Mouse (Mus musculus): ENCODE results near the gene Brix1. TPM values are rescaled to one million over a fixed set of nuclear protein-coding genes. Genes with fewer than 3 reads are reported as not detected.
"Not testable (repeated sequence)": the region's sequence is repeated elsewhere in the genome, so short reads cannot be mapped to it uniquely, and the experiment has no call there.

Brix1 gene
- polyA plus RNA-seq (2015; fragmentation: Nextera tagmentation; extraction: Ambion mirVana), result 85.2 and 86.1 TPM in 2 replicates

DNA sequence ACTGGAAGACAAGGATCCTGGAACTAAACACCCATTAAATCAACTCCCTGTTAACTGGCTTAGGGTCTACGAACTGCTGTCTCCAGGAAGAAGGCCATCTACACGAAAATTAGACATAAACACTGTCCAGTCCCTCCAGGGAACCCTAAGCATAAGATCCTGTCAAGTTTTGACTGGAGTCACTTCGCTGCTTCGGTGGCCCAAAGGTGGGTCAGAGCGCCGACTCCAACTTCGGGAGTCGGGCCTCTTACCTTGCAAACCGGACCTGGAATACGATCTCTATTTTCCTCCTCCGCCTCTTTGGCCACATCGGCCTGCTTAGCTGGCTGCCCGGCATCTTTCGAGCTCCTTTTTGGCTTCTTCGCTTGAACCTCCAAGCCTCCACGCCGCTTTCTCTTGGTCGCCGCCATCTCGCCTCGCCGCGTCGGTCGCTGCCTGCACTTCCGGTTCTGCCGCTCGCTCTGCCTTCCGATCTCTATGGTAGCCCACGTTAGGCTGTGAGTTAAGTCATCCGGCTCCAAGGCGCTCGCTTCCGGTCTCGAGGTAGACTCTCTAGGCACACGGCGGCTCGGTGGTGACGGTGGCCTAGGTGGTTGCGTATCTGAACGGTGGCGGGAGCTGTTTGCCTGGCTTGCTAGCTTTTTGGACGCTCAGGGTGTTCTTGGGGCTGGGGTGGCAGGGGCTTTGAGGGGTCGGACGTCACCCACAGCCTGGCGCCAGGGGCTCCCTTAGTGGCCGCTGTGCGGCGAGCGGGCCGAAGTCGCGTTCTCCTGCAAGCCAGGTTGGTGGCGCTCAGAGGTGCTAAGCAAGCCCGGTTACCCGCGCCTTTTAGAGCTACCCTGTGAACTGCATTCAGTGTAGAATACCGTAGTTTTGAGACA, at the start of gene Brix1, which contains the start of gene Rad1:
Gene Brix1 (minus strand): TSS at position 464 of the 881 bp plus-strand sequence.
Gene Rad1 (plus strand): TSS at position 535 of the 881 bp plus-strand sequence.
- Histone ChIP-seq H3K9me3 (ENCODE audit: control insufficient read depth, low read length) (no peaks in the 10 kb centered on the region), H3K4me1 (replicated peaks; ENCODE audit: control insufficient read depth, insufficient read depth) (peaks cover 3% of the 10 kb centered on the region; the same call in 1 of the 2 replicates), H3K4me3 (ENCODE audit: low read depth, low read length) (peak within 1 kb of the TSS; percentile 86), H3K9ac (ENCODE audit: low read length) (peak within 1 kb of the TSS; percentile 86), H3K27me3 (ENCODE audit: control insufficient read depth, insufficient read depth, low read length) (no peaks in the 10 kb centered on the region), H3K4me2 (replicated peaks; ENCODE audit: low read depth) (peak within 1 kb of the TSS; percentile 67), H3K27ac (replicated peaks) (peak within 1 kb of the TSS; percentile 61), H3K36me3 (ENCODE audit: control insufficient read depth, insufficient read depth, low read length) (peaks cover 6% of the 10 kb centered on the region; the same call in 1 of the 2 replicates)
- WGBS, result under 1% methylated on average over 58 of the region's 58 CpGs
- DNase-seq (ENCODE audit: low spot score) (peak; percentile 96), ATAC-seq (ENCODE audit: low FRiP score, low TSS enrichment) (peak; percentile 100)
- TF ChIP-seq EP300 (optimal IDR thresholded peaks at IDR 0.05) (no peak), CTCF (IDR thresholded peaks at IDR 0.05; ENCODE audit: low read depth) (no peak)

DNA sequence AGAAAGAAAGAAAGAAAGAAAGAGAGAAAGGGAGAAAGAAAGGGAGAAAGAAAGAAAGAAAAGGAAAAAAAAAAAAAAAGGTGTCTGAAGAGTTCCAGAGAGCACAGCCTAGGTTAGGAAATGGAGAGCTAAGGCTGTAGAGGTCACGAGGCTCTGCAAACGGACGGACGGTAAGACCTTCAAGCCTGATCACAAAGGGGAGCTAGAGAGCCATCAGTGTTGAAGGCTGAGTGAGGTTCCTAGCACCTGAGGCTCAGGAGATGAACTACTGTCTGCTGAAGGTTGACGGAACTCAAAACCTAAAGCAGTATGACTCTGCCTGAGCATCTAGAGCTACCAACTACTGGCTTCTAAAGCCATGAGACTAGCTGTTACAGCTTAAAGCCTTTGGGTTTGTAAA, 48.8 kb upstream of the Brix1 start:
- Histone ChIP-seq H3K9me3 (ENCODE audit: control insufficient read depth, low read length) (no peaks in the 10 kb centered on the region), H3K27me3 (ENCODE audit: control insufficient read depth, insufficient read depth, low read length) (no peaks in the 10 kb centered on the region), H3K9ac (ENCODE audit: low read length) (no peak overlapping the region), H3K4me2 (replicated peaks; ENCODE audit: low read depth) (no peak overlapping the region), H3K4me3 (ENCODE audit: low read depth, low read length) (no peak overlapping the region), H3K27ac (replicated peaks) (no peak overlapping the region), H3K4me1 (replicated peaks; ENCODE audit: control insufficient read depth, insufficient read depth) (no peaks in the 10 kb centered on the region), H3K36me3 (ENCODE audit: control insufficient read depth, insufficient read depth, low read length) (no peaks in the 10 kb centered on the region)
- DNase-seq (ENCODE audit: low spot score) (no peak), ATAC-seq (ENCODE audit: low FRiP score, low TSS enrichment) (no peak)
- WGBS, result 80% methylated on average over 5 of the region's 5 CpGs
- TF ChIP-seq EP300 (optimal IDR thresholded peaks at IDR 0.05), result no peak
- no peak for TF ChIP-seq CTCF (IDR thresholded peaks at IDR 0.05; ENCODE audit: low read depth)

DNA sequence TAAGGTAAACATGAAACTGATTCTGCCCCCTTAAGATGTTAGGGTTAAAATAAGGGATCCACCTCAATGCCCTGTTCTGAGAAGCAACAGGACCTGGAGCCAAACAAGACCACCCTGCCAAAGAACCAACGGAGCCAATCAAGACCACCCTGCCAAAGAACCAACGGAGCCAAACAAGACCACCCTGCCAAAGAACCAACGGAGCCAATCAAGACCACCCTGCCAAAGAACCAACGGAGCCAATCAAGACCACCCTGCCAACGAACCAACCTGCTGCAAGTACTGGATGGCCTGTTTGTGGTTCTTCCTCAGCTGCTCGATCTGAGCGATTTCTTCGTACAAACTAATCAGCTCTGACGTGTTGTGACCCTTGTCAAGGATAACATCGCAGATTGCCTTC, 47.6 kb upstream of the Brix1 start:
- 86% methylated on average over 10 of the region's 10 CpGs for WGBS
- not testable (repeated sequence) for H3K4me3 ChIP-seq (ENCODE audit: low read depth, low read length)

DNA sequence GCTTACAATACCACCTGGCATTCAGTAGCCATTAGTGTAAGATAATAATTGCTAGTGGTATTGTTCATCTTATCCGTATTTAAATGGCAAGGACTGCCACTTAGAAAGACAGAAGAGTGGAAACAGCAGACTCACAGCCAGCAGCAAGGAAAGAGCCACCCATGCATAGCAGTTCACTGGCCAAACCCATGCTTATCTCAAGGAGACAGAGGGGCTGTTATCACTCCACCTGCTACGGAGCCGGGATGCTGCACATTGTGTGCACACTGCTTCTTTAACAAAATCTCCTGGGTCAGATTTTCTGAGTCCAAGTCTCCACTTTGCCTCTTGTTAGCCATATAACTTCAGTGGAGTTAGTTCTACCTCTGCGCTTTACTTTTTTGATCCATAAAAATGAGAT, 45.6 kb upstream of the Brix1 start:
- no peak for ATAC-seq (ENCODE audit: low FRiP score, low TSS enrichment)
- H3K27ac ChIP-seq (replicated peaks), result no peak overlapping the region
- H3K4me2 ChIP-seq (replicated peaks; ENCODE audit: low read depth), result no peak overlapping the region
- no peak for TF ChIP-seq CTCF (IDR thresholded peaks at IDR 0.05; ENCODE audit: low read depth)
- H3K36me3 ChIP-seq (ENCODE audit: control insufficient read depth, insufficient read depth, low read length), result no peaks in the 10 kb centered on the region
- no peak for DNase-seq (ENCODE audit: low spot score)
- no peaks in the 10 kb centered on the region for H3K4me1 ChIP-seq (replicated peaks; ENCODE audit: control insufficient read depth, insufficient read depth)
- no peaks in the 10 kb centered on the region for H3K9me3 ChIP-seq (ENCODE audit: control insufficient read depth, low read length)
- WGBS, result 67% methylated on average over 4 of the region's 4 CpGs
- H3K4me3 ChIP-seq (ENCODE audit: low read depth, low read length), result no peak overlapping the region
- no peaks in the 10 kb centered on the region for H3K27me3 ChIP-seq (ENCODE audit: control insufficient read depth, insufficient read depth, low read length)
- H3K9ac ChIP-seq (ENCODE audit: low read length), result no peak overlapping the region

More for the DNA sequence above, 47.6 kb upstream of the Brix1 start:
- H3K36me3 ChIP-seq (ENCODE audit: control insufficient read depth, insufficient read depth, low read length); H3K4me1 ChIP-seq (replicated peaks; ENCODE audit: control insufficient read depth, insufficient read depth); DNase-seq (ENCODE audit: low spot score); H3K4me2 ChIP-seq (replicated peaks; ENCODE audit: low read depth); H3K9me3 ChIP-seq (ENCODE audit: control insufficient read depth, low read length); H3K27me3 ChIP-seq (ENCODE audit: control insufficient read depth, insufficient read depth, low read length); H3K27ac ChIP-seq (replicated peaks); H3K9ac ChIP-seq (ENCODE audit: low read length); ATAC-seq (ENCODE audit: low FRiP score, low TSS enrichment): not testable (repeated sequence)

DNA sequence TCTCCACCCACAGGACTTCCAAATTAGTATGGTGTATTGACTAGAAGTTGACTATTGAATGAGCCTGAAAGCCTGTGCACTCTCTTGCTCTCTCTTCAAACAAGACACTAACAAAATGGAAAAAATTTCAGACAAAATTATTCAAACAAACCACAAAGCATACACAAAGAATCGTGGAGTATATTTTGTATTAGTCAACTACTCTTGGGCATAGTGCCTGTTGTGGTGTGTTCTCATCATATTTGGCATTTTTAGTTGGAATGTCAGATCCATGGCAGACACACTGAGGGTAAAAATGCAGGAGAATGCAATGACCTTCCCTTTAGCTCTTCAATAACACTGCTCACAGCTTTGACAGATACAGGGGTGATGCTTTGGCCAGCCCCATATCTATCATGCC, 40.1 kb upstream of the Brix1 start:
- DNase-seq (ENCODE audit: low spot score), result no peak
- ATAC-seq (ENCODE audit: low FRiP score, low TSS enrichment), result no peak
- Histone ChIP-seq H3K27me3 (ENCODE audit: control insufficient read depth, insufficient read depth, low read length) (no peaks in the 10 kb centered on the region), H3K9ac (ENCODE audit: low read length) (no peak overlapping the region), H3K4me1 (replicated peaks; ENCODE audit: control insufficient read depth, insufficient read depth) (no peaks in the 10 kb centered on the region), H3K4me2 (replicated peaks; ENCODE audit: low read depth) (no peak overlapping the region), H3K36me3 (ENCODE audit: control insufficient read depth, insufficient read depth, low read length) (no peaks in the 10 kb centered on the region), H3K4me3 (ENCODE audit: low read depth, low read length) (no peak overlapping the region), H3K27ac (replicated peaks) (no peak overlapping the region), H3K9me3 (ENCODE audit: control insufficient read depth, low read length) (no peaks in the 10 kb centered on the region)
- WGBS, result 78% methylated on average over 1 of the region's 1 CpGs
- no peak for TF ChIP-seq EP300 (optimal IDR thresholded peaks at IDR 0.05)
- TF ChIP-seq CTCF (IDR thresholded peaks at IDR 0.05; ENCODE audit: low read depth), result no peak

DNA sequence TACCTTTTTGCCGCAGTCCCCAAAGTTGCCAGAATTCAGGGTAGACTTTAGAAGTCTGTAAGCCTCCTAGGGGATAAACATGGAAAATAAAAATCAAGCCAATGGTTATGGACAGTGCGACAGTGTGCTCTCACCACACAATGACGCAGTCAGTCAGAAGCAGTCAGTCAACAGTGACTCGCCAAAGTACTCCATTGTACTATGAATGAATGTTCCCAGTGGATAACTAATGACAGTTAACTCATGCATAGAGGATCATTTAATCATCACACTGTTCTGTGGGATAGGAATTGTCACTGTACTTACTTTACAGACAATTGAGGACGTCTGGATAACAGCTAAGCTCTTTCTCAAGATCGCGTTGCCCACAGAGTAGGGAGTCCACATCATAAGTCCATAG, 29.4 kb upstream of the Brix1 start:
- ATAC-seq (ENCODE audit: low FRiP score, low TSS enrichment), result no peak
- Histone ChIP-seq H3K9me3 (ENCODE audit: control insufficient read depth, low read length) (no peaks in the 10 kb centered on the region), H3K4me2 (replicated peaks; ENCODE audit: low read depth) (no peak overlapping the region), H3K4me3 (ENCODE audit: low read depth, low read length) (no peak overlapping the region), H3K4me1 (replicated peaks; ENCODE audit: control insufficient read depth, insufficient read depth) (no peaks in the 10 kb centered on the region), H3K9ac (ENCODE audit: low read length) (no peak overlapping the region), H3K36me3 (ENCODE audit: control insufficient read depth, insufficient read depth, low read length) (no peaks in the 10 kb centered on the region), H3K27me3 (ENCODE audit: control insufficient read depth, insufficient read depth, low read length) (no peaks in the 10 kb centered on the region), H3K27ac (replicated peaks) (no peak overlapping the region)
- no peak for DNase-seq (ENCODE audit: low spot score)
- WGBS, result 84% methylated on average over 7 of the region's 7 CpGs
- TF ChIP-seq EP300 (optimal IDR thresholded peaks at IDR 0.05) (no peak), CTCF (IDR thresholded peaks at IDR 0.05; ENCODE audit: low read depth) (no peak)
